Mouse (Mus musculus) bone marrow, adult 2 months (tissue): ENCODE results near the gene Pifo.

Source experiments
- CTCF ChIP-seq: fragments of 200-500 bp; IDR thresholded peaks from 2 replicates; pipeline ENCODE4 v1.5.1; 2011; ENCODE audit warnings: low read length, control low read depth; ENCODE audit not compliant: control insufficient read depth, insufficient read depth
- POLR2A ChIP-seq: fragments of 200-500 bp; IDR thresholded peaks from 2 replicates; pipeline ENCODE4 v1.6.1; 2011; ENCODE audit warnings: low read depth, mild to moderate bottlenecking, control low read depth, low read length, borderline replicate concordance; ENCODE audit not compliant: control insufficient read depth

DNA sequence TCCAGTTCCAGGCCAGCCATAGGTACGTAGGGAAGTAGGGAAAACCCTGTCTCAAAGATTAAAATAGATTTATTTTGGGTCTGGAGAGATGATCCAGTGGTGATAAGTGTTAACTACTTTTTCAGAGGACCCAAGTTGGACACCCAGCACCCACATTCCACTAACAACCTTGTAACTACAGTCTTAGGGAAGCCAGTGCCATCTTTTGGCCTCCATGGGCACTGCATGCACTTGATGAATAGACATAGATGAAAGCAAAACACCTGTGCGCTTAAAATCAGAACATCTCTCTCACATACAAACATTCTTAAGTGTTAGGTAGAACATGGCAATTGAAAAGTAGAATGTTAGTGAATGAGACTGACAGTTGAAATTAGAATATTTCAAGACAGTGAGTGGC, 53.7 kb downstream of the Pifo start:
- TF ChIP-seq CTCF (no peak), POLR2A (no peak)
